Mouse (Mus musculus): Measurements from ENCODE around the gene Olfr969. TPM values are rescaled to one million over a fixed set of nuclear protein-coding genes. Genes with fewer than 3 reads are reported as not detected.

Olfr969 gene
- total RNA-seq (2023): not detected in 2 replicates

DNA sequence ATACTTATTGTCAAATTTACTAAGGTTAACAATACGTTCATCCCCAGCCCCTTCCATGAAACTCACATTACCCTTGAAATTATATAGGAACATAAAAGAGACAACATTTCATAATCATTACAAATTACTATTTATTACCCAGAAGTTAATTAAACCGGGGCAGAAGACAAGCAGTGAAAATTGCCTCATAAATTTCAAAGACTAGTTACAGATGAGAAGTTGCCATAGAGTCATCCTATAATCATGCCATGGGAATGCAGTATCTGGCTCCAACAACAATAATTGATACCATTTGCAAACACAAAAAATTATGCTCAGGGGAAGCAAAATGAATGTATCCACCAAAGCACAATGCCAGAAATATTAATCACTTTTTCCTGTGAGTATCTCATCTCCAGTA lies at the start of gene Olfr969:
Olfr969 (plus strand) TSS at position 388 of the 400 bp plus-strand sequence.

GRCm38 (mm10) chr9:39745949-39746348 lies 44.8 kb upstream of the Olfr969 start, which contains the start of gene Olfr967:
TSS of gene Olfr967 (plus strand) at chr9:39746249.

DNA sequence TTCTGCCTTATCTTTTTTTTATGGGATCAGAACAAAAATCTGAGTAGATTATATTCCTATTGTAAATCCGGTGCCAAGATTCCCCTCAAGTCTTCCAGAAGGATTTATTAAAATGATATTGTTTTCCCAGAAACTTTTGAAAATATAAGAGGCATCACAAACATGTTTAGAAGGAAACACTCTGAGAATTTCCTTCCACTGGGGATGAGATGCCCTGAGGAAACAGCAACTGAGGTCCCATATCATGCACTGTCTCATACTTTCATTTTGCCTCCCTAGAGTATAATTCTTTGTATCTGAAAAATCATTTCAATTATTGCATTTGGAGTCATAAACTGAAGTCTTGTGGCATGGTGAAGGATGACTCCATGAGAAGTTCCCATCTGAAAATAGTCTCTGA lies 7.6 kb upstream of the Olfr969 start, which contains the start of gene Olfr968:
Olfr968 (minus strand) TSS at position 101 of the 400 bp plus-strand sequence.

GRCm38 (mm10) chr9:39808560-39808959 lies 17.8 kb downstream of the Olfr969 start, which contains the start of gene Olfr970:
TSS of gene Olfr970 (plus strand) at chr9:39808860.

DNA sequence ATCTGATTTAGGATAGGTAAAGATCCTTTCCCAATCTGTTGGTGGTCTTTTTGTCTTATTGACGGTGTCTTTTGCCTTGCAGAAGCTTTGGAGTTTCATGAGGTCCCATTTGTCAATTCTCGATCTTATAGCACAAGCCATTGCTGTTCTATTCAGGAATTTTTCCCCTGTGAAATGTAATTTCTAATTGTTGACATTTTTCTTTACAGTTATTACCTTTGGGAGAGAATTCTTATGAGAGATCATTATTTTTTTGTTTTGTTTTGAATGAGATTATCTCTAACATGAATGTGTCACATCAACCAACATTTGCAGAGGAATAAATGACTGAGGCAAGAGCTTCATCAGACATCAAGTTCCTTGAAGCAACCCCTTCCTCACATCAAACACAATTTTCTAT lies 45.8 kb downstream of the Olfr969 start, which contains the start of gene Olfr971:
Olfr971 (plus strand) TSS at position 301 of the 400 bp plus-strand sequence.

Other genes starting within 250 kb of the Olfr969 start
- not detected in 2 replicates for gene Olfr958, start 236.9 kb upstream of the Olfr969 start, total RNA-seq (2023)
- not detected in 2 replicates for gene Olfr959, start 215.4 kb upstream of the Olfr969 start, total RNA-seq (2023)
- gene AW551984, start 186.5 kb upstream of the Olfr969 start, total RNA-seq (2023): not detected in 2 replicates
- not detected in 2 replicates for gene Olfr148, start 180.3 kb upstream of the Olfr969 start, total RNA-seq (2023)
- not detected in 2 replicates for gene Olfr960, start 169.6 kb upstream of the Olfr969 start, total RNA-seq (2023)
- not detected in 2 replicates for gene Olfr961, start 145.9 kb upstream of the Olfr969 start, total RNA-seq (2023)
- not detected in 2 replicates for gene Olfr963, start 123.7 kb upstream of the Olfr969 start, total RNA-seq (2023)
- gene Olfr149, start 83.8 kb upstream of the Olfr969 start, total RNA-seq (2023): not detected in 2 replicates
- not detected in 2 replicates for gene Olfr965, start 79.6 kb upstream of the Olfr969 start, total RNA-seq (2023)
- gene Olfr150, start 60.0 kb upstream of the Olfr969 start, total RNA-seq (2023): not detected in 2 replicates
- gene Olfr967, start 44.7 kb upstream of the Olfr969 start, total RNA-seq (2023): not detected in 2 replicates
- not detected in 2 replicates for gene Olfr968, start 7.7 kb upstream of the Olfr969 start, total RNA-seq (2023)
- gene Olfr970, start 17.9 kb downstream of the Olfr969 start, total RNA-seq (2023): not detected in 2 replicates
- gene Olfr971, start 45.9 kb downstream of the Olfr969 start, total RNA-seq (2023): not detected in 2 replicates
- gene Olfr972, start 75.5 kb downstream of the Olfr969 start, total RNA-seq (2023): not detected in 2 replicates
- not detected in 2 replicates for gene Olfr229, start 116.4 kb downstream of the Olfr969 start, total RNA-seq (2023)
- not detected in 2 replicates for gene Olfr974, start 146.6 kb downstream of the Olfr969 start, total RNA-seq (2023)
- gene Olfr975, start 161.1 kb downstream of the Olfr969 start, total RNA-seq (2023): not detected in 2 replicates
- gene Olfr976, start 170.2 kb downstream of the Olfr969 start, total RNA-seq (2023): not detected in 2 replicates
- gene Olfr978, start 201.2 kb downstream of the Olfr969 start, total RNA-seq (2023): not detected in 2 replicates
- not detected in 2 replicates for gene Olfr979, start 212.5 kb downstream of the Olfr969 start, total RNA-seq (2023)
- gene Olfr980, start 218.6 kb downstream of the Olfr969 start, total RNA-seq (2023): not detected in 2 replicates
- not detected in 2 replicates for gene Olfr981, start 230.5 kb downstream of the Olfr969 start, total RNA-seq (2023)